Mouse (Mus musculus) cerebellum, adult 9-10 months (tissue): ENCODE measurements around the gene Zbtb8os.

Experiments used
- DNase-seq: peaks from one replicate; pipeline ENCODE4 v3.0.0; 2022

Gene Zbtb8os

GRCm38 (mm10) chr4:129335216-129336074, at the start of gene Zbtb8os, which contains the start of gene Rbbp4:
Gene Zbtb8os (plus strand): TSS chr4:129335695.
Gene Rbbp4 (minus strand): TSS chr4:129335370.
- peak; percentile 98 for DNase-seq

DNA sequence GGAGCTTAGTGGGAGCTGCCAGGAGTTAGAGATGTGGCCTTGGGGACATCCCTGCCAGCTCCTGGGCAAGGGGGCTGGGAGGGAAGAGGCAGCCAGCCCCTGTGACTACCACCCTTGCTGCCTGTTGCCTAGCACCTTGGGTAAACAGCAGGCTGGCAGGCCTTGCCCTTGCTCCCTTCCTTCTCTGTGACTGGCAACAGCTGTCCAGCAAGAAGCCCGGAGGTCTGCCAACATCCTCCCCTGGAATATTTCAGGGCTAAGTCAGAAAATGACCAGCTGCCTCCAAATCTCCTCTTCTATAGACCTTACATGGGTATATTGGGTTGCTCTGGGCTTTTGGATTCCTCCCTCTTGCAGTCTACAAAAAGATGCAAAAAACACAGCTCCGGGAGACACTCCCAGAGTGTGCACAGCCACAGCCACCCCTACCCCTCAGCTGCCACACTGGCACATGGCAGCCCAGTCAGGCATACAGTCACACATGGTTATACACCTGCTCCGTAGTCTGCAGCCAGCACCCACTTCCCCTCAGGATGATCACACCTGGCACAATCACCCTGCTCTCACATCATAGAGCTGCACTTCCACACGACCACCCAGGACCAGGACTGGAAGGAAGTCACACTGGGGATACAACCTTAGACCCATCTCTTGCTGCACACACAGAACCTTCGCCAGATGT, 49.4 kb upstream of the Zbtb8os start:
- DNase-seq, result no peak

DNA sequence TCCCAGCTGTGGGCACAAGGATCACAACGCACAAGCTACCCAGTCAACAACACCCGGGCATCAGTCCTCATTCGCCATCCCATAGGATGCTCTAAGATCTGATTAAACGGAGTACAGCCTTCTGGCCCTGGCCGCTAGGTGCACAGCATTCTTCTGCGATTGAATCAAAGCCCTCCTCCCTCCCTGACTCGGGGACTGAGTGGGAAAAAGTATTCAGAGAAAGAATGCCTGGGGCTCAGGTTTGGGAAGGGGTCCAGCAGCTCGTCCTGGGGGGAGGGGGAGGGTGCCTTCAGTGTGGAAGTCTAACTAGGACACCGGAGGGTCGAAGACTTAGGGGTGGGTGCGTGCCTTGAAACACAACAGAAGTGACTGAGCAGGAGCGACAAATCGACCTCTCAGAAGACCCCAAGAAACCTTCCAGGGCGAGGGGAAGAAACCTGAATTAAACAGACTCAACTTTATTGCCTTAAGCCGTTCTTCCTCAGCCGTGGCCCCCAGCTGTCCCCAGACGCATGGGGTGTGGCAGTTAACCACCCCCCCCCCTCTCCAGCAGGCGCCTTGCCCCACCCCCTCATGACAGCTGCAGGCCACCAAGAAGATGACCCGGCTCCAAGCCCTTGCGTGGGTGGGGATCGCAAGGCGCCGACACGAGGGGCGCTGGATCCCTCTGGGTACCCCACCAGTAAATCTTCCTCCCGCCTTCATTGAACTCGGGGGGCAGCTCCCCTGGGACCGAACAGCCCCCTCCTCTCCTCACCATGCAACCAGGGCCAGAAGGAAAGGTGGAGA, 48.6 kb upstream of the Zbtb8os start:
- no peak for DNase-seq

- DNase-seq, result no peak
Measured at GRCm38 (mm10) chr4:129287472-129287981, 48.0 kb upstream of the Zbtb8os start, which contains the start of gene Sync. Gene Sync (plus strand): TSS chr4:129287617.

DNA sequence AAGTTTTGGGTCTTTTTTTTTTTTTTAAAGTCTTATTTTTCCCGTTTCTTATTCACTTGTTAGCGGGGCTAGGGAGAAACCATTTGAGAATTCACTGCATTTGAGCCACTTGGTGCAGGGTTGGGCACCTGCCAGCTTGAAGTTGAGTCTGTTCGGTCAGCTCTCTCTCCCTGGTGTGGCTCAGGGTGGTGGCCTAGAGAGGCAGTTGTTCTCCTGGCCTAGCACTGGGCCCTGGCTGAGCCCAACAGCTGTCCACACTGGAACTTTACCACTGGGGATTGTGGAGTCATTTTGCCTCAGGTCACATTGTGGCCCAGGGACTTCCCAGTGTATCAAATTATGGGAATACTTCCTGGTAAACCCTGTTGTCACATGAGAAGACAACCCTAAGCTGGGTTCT, 47.4 kb upstream of the Zbtb8os start:
- no peak for DNase-seq

DNA sequence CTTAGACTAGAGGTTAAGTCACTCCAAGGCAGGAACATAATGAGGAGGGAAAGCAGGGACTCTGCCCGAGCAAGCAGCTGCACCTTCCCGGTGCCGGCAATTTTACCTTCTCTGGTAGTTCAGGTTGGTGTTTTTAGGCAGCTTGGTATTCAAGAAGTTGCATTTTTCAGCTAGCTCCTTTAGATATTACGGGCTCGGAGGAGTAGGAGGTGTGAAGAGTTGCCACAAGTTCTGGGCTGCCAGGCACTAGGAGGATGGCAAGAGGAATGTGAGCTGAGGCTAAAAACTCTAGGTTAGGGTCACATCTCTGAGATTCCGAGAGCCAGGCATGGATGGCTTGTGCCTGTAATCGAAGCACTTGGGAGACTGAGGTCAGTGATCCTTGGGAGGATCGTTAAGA, 45.8 kb upstream of the Zbtb8os start:
- no peak for DNase-seq

- DNase-seq, result no peak
Measured at GRCm38 (mm10) chr4:129292831-129293230, 42.7 kb upstream of the Zbtb8os start.

GRCm38 (mm10) chr4:129293702-129294101, 41.8 kb upstream of the Zbtb8os start:
- no peak for DNase-seq

- DNase-seq, result no peak
Measured at GRCm38 (mm10) chr4:129295188-129295587, 40.3 kb upstream of the Zbtb8os start.

GRCm38 (mm10) chr4:129296066-129296465, 39.4 kb upstream of the Zbtb8os start:
- DNase-seq, result no peak

DNA sequence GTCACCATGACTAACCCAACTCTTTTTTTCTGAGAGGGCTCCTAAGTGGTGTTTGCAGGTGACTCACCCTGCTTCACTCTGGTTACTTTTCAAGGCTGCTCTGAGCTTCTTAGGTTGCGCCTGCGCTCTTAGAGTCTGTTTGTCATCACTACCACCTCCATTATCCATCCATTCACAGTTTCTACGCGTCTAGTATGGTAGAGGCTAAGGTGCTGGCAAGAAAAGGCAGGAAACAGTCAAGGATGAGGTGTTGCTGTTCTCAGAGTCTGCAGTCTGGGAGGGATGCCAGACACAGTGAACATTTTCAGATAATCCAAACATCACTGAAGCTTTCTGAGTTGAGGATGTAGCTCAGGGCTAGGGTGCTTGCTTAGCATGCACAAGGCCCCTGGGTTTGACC, 37.8 kb upstream of the Zbtb8os start:
- DNase-seq, result no peak

- no peak for DNase-seq
Measured at GRCm38 (mm10) chr4:129299121-129299520, 36.4 kb upstream of the Zbtb8os start.

GRCm38 (mm10) chr4:129303401-129303800, 32.1 kb upstream of the Zbtb8os start:
- DNase-seq, result no peak

GRCm38 (mm10) chr4:129303816-129304215, 31.7 kb upstream of the Zbtb8os start:
- DNase-seq, result no peak

GRCm38 (mm10) chr4:129304306-129304705, 31.2 kb upstream of the Zbtb8os start:
- DNase-seq, result no peak

DNA sequence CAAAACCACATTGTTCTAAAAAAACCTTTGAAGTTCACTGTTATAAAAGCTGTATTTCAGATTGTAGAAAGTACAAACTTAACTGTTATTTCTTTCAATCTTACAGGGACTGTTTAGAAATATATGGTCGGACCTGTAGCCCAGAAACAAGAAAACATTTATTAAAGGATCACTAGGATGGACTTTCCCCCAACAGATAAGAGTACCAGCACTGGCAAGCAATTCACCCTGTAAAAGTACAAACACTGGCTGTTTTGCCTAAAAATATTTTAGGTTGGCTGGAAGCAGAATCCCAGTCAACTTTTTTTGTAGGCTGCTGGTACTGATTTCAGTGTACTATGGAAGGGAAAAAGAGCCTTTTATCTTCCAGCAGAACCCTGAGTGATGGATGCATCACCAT, 27.6 kb upstream of the Zbtb8os start:
- no peak for DNase-seq

DNA sequence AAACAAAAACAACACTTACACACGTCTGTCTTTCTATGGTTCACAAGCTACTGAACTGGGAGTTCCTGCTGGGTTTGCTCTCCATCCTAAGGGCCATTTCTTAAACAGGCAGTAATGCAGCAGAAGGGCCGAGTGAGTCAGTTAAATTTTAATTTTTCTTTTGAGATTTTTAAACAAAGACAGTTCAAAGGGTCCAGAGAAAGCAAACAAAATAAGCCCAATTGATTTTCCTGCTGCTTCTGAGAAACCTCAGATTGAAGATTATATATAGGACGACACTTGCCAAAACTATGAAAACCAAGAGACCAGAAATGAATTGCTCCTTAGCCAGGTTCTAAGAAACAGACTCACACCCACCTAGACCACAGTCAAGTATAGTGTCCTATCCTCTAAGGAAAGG, 21.6 kb upstream of the Zbtb8os start:
- no peak for DNase-seq

DNA sequence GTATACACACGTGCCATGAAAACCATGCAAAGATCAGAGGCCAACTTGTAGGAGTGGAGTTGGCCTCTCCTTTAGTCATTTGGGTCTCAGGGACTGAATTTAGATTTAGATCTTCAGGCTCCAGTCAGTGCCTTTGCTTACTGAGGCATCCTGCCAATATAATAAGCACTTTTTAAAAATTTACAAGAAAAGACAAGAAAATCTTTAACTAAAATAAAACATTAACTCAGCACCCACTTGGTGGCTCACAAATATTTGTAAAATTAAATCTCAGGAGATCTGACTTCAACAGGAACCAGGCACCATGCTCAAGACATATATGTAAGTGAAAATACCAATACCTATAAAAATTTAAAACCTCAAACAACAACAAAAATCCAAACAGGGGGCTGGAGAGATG, 14.6 kb upstream of the Zbtb8os start:
- no peak for DNase-seq

GRCm38 (mm10) chr4:129322042-129322441, 13.5 kb upstream of the Zbtb8os start:
- no peak for DNase-seq

DNA sequence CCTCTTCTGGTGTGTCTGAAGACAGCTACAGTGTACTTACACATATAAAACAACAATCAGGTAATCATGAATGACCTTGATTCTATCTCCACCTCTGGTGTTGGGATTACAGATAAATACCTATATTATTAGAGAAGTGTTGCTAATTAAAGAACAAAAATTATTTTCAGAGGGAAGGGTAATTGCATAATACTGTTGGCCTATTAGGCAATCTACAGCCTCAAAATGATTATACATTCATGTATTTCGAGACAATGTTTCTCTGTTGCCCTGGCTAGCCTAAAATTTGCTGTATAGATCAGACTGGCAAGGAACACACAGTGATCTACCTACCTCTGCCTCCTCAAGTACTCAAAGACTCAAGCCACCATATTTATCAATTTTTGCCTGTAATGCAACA, 12.0 kb upstream of the Zbtb8os start:
- DNase-seq, result no peak

DNA sequence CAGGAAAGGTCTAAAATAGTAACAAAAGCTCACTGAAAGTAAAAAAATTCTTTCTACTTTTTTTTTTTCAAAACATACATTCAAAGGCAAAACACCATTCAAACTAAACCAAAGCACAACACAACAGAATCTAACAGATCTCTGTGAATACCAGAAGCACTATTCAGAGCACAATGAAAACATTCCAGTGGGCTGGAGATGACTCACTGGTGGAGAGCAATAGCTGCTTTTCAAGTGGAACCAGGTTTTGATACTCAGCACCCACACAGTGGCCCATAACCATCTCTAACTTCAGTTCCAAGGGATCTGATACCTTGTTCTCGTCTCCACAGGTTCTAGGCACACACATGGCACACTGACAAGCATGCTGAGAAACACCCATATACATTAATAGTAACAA, 10.7 kb upstream of the Zbtb8os start:
- no peak for DNase-seq

- DNase-seq, result no peak
Measured at GRCm38 (mm10) chr4:129326191-129326590, 9.3 kb upstream of the Zbtb8os start.

DNA sequence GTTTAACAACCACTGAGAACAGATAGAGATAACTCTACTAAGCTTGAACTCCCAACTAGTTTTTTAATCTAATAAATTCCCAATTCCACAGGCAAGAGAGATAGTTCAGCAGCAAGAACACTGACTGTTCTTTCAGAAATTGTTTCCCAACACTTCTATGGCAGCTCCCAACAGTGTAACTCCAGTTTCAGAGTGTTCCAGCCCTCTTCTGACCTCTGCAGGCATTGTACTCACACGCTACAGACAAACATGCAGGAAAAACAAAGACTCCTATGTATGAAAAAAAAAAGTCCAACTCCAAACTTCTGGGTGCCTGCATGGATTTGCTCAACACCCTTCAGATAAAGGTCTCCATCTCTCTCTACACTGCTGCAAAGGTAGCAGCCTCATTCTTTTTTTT, 2.6 kb upstream of the Zbtb8os start:
- no peak for DNase-seq
